Mouse (Mus musculus) CD8-positive naive resting alpha-beta T cell, adult 2 months (primary cell): Measurements from ENCODE around the gene Cela3a.

ENCODE experiments used
- DNase-seq, 2 experiments: peaks; one replicate each; pipeline ENCODE4 v3.0.0; 2022; ENCODE audit warnings: low read depth in 2 of 2, low spot score in 2 of 2

The Cela3a gene

DNA sequence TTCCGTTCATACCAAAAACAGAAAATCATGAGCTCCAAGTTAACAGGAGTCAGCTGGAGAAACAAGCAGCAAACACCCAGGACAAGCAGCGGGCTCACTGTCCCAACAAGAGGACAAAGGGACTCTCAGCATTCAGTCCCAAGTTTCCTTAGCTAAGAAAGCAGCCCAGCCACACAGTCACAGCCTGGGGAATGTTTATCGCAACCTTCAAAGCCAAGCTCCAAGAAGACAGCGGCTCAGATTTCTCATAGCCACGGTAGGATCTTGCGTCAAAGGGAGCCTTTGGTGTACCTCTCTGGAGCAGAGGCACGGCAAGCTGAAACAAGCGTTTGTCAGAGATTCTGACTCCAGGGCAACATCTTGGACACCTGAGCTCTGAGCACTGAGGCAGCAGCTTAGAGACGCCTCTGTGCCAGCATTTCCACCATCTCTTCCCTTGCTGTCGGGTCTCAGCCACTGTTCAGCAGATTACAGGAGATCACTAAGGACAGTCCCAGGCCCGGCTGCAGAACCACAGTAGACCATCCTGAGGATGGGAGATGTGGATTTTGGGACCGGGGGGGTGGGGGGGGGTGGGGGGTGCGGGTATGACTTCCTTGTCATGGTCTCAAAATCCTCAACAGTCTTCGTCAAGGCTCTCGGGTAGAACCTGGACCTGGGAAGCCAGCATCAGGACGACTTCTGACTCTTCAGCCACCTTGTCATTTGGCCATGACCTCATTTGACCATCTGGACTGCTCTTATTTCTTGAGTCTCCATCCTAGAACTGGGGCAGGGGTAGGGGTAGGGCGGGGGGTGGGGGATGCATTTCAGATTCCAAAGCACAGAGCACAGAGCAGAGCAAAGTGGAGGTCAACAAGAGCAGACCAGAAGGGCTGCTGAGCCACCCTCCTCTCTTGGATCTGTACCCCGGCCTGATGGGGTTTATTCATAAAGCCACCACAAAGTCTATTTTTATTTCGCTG, 34.0 kb downstream of the Cela3a start:
- DNase-seq, result no peak

DNA sequence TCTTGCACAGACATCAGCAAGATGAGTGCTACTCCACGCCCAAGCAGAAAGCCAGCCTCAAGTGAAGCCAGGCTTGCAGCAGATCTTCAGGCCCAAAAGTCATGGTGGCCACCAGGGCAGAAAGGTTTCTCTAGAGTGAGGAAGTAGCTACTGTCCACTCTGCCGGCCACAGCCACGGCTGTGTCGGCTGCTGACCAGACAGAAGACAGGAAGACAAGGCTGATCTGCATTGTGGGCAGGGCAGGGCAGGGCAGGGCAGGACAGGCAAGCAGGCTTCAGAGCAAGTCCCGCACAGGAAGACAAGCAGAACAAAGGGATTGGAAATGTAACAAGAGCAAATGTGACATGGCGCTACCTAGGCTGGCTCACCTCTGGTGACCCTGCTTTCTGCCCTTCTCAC, 35.9 kb downstream of the Cela3a start:
- DNase-seq, result no peak

DNA sequence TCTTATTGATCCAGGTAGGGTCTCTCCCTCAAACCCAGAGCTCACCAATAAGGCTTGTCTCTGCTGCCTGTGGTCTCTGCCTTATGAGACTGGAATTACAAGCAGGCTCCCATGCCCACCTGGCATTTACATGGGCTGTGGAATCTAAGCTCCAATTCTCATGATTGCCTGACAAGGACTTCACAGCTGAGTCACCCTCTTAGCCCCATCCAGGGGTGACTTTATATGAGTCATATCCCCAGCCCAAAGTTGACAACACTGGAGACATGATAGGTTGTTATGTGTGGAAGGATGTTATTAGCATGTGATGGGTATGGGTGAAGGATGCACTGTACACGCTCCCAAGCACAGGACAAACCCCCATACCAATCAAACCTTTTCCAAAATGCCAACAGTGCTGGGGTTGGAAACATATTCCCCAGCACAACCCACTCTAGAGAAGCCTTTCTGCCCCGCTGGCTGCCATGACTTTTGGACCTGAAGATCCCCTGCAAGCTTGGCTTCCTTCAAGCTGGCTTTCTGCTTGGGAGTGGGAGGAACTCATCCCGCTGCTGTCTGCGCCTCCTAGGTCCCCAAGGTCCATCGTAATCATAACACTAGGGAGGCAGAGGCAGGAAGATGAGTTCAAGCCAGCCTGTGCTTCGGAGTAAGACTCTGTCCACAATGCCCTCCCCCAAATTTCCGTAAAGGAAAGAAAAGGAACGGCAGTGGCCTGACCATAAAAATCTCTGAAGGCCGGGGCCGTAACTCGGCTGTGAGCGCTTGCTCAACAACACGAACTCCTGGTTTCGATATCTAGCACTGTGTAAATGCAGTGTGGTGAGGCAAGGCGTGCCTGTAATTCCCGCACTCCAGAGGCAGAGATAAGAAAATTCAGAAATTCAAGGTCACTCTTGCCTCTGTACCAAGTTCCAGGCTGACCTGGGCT, 37.7 kb downstream of the Cela3a start:
- DNase-seq, result no peak

GRCm38 (mm10) chr4:137369954-137370750, 39.4 kb downstream of the Cela3a start:
- DNase-seq, result no peak

- DNase-seq, result peak; percentile 25 to 38
Observed at GRCm38 (mm10) chr4:137368198-137368597, 41.4 kb downstream of the Cela3a start.

DNA sequence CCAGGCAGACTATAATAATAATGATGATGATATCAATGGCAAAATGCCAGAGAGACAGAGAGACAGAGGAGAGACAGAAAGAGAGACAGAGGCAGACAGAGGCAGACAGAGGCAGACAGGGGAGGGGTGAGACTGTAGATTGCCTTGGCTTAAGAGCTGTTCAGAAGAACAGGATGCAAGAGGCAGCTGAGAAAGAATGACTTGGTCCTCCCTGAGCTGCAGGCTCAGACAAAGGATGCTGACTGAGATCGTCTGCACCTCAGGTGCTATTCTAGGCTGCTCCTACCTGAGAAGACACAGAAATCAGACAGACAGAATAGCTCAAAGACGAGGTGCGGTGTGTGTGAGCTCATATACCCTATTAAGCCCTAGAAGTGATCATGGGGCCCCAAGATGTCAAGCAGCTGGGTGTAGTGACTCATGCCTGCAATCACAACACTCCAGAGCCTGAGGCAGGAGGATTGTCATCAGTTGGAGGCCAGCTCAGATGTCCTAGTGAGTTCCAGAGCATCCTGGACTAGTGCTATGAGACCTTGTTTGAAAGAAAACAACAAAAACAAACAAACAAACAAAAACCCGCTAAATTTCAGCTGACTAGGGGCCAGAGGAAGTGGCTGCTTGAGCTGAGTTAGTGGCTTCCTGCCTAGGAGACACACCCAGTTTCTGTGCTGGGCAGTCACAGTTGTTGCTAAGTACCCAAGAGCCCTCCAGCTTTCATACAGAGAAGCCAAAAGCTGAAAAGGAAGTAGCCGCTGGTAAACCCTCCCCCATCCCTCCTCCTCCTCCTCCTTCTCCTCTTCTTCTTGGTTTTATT, 42.1 kb downstream of the Cela3a start:
- DNase-seq, result peak; percentile 56 to 69

DNA sequence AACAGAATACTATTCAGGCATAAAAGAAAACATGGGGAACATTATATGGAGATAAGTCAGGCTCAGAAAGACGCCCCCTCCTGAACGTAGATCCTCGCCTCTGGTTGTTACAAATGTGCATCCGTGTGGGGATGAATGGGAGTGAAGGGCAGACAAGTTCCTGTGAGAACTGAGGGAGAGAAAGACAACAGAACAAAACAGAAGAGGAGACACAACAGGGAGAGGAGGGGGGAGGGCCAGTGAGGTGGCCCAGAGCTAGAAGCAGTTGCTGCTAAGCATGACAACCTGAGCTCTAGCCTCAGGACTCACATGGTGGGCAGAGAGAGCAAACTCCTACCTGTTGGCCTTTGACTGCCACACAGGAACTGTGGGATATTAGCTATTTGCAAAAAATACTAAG, 43.5 kb downstream of the Cela3a start:
- no peak for DNase-seq

GRCm38 (mm10) chr4:137365356-137366062, 44.1 kb downstream of the Cela3a start:
- DNase-seq, result no peak

GRCm38 (mm10) chr4:137364826-137365225, 44.8 kb downstream of the Cela3a start:
- no peak for DNase-seq

DNA sequence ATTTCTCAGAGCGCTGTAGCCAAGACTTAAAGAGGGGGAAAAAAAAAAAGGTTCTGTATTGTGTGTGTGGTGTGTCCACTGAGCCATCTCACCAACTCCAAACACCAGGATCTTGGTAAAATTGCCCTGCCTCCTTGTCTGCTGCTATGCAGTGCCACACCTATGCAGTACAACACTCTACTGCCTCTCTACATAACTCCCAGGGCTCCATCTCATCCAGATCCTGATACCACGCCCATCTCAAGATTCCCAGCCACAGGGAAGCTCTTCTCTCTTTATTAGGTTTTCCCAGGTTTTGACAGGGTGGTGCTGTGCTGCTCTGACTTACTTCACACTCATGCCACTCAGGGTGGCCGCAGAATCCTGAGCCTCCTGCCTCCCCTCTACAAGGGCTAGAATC, 48.6 kb downstream of the Cela3a start:
- no peak for DNase-seq

GRCm38 (mm10) chr4:137358291-137359002, 51.1 kb downstream of the Cela3a start:
- DNase-seq, result peak; percentile 37 to 62

- DNase-seq, result peak; percentile 97 to 99
Observed at GRCm38 (mm10) chr4:137357517-137358254, 51.9 kb downstream of the Cela3a start, which contains the start of gene Cdc42. Gene Cdc42, minus strand, starts transcription at chr4:137357720.

DNA sequence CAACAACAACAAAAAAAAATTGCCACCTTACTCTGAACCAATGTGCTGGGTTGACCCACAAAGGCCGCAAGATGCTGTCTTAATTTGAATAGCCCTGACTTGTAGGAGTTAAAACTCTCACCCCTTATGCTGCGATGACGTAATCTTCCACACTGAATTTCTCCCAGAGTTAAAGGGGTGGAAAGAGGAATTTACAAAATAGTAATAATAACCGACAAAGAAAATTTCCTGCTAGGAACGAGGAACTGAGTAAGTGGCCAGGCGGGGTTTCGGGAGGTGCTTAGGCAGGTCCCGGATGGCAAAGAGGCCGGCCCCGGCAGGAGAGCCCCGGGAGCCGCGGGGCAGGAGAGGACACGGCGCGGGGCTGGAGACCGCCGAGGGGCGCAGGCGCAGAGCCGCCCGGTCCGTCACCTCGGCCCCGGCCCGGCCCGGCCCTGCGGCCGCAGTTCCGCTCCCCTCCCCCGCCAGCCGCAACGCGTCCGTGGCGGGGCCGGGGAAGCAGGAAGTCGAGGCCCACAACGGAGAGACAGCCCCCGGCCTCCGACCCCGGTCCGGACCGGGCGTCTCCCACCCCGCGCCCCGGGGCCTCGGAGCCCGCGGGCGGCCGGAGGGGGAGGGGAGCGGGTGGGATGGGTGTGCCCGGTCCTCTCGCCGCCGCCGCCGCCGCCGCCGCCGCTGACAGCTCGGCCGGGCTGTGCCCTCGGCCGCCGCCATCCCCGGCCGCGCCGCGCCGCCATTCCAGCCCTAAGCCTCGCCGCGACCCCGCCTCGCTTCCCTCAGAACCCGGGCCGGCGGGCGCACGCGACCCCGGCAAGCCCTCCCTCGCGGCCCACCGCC, 52.7 kb downstream of the Cela3a start:
- DNase-seq, result peak; percentile 36 to 41
